Mouse (Mus musculus) G1E-ER4 (cell line): Measurements from ENCODE around the gene M1ap. TPM values are rescaled to one million over a fixed set of nuclear protein-coding genes. Genes with fewer than 3 reads are reported as not detected.

Source experiments
- GATA1 ChIP-seq: IDR thresholded peaks from one replicate; pipeline ENCODE4 v1.8.0; 2012; ENCODE audit warnings: low read length, inconsistent platforms
- polyA plus RNA-seq: library from polyadenylated mRNA; stranded (reverse); fragments of >175 nt; gene quantifications from 2 replicates; pipeline ENCODE4 v1.2.3, GENCODE M21; 2012

Gene M1ap
- polyA plus RNA-seq, 1 experiment = 2.1 TPM

- TF ChIP-seq GATA1 = no peak
Observed at GRCm38 (mm10) chr6:83014482-83015466, 68.1 kb downstream of the M1ap start.

- TF ChIP-seq GATA1 = no peak
Observed at GRCm38 (mm10) chr6:83015749-83016148, 69.0 kb downstream of the M1ap start.

- no peak for TF ChIP-seq GATA1
Observed at GRCm38 (mm10) chr6:83017190-83017589, 70.5 kb downstream of the M1ap start.

DNA sequence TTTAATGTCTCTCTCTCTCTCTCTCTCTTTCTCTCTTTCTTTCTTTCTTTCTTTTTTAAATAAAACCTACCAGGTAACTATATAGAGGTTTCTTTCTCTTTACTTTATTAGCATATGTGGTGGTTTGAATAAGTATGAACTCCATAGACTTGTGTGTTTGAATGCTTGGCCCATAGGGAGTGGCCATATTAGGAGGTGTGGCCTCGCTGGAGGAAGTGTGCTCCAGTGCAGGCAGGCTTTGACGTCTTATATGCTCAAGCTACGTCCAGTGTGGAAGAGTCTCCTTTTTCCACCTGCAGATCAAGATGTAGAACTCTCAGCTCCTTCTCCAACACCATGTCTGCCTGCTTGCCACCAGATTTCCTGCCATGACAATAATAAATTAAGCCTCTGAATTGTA lies 72.3 kb downstream of the M1ap start:
- TF ChIP-seq GATA1 = no peak

GRCm38 (mm10) chr6:83020121-83020520 lies 73.4 kb downstream of the M1ap start:
- no peak for TF ChIP-seq GATA1

DNA sequence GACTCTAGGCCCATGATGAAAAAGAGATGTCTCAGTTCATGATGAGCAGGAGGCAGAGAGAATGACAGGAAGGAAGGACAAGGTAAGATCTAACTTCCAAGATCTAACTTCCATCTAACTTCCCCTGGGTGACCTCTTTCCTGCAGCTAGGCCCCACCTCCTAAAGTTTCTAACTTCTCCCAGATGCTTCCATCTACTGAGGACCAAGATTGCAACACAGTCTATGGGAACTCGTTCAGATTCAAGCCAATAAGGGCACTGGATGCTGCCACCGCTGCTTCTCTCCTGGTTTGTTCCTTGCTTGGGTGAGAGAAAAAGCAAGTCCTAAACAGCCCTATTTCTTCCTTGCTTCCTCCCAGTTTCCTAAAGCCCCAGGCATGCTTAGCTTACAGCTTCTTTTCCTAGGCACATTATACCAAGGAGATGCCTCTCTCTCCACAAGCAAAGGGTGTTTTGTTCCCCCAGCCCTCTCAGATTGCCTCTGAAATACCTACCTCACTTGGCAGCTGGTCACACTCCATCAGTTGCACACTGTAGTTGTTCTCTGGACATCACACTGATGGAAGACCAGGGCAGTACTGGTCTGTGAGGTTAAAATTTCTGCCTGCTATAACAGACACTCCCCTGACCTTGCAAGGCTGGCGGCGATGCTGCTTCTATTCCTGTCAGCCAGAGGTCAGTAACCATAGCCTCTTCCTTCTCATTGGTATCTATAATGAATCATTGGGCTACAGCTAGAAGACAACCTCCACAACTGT lies 74.3 kb downstream of the M1ap start:
- TF ChIP-seq GATA1 = no peak

- TF ChIP-seq GATA1 = no peak
Observed at GRCm38 (mm10) chr6:83023008-83023407, 76.3 kb downstream of the M1ap start.

DNA sequence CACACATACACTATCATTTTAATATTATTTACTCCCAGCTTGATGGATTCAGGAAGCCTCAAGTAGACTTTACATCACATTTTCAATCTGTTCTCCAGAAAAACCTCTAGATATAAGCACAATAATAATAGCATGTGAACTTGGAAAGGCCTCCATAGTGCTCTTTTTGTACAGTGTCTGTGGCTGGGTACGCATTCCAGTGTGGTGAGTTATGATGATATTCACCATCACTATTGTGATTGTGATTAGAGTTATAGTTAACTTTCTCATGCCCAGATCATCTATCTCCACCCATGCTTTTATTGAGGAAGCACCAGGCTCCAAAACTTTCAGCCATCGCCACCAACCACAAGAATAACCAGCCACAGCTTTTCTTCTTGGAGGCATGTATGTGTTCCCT lies 77.1 kb downstream of the M1ap start:
- no peak for TF ChIP-seq GATA1

DNA sequence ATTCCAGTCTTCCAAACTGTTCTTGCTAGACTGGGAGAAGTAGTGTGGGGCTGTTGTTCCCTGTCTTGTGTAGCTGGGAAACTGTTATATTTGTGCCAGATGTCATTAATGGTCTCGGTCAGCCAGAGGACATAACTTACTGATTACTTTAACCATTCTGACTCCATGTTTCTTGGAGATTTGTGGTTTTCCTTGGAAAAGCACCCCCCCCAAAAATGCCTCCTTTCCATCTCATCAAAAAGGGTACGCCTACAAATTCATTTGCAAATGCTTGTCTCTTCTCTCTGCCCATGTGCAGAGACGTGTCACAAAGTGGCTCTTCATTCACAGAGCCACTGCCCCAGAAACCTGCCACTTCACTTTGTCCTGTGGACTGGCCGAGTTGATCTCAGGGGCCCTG lies 77.7 kb downstream of the M1ap start:
- TF ChIP-seq GATA1 = no peak

- TF ChIP-seq GATA1 = no peak
Observed at GRCm38 (mm10) chr6:83025221-83025620, 78.5 kb downstream of the M1ap start.

- no peak for TF ChIP-seq GATA1
Observed at GRCm38 (mm10) chr6:83027293-83027692, 80.6 kb downstream of the M1ap start.

GRCm38 (mm10) chr6:83027706-83028105 lies 81.0 kb downstream of the M1ap start:
- TF ChIP-seq GATA1 = no peak

DNA sequence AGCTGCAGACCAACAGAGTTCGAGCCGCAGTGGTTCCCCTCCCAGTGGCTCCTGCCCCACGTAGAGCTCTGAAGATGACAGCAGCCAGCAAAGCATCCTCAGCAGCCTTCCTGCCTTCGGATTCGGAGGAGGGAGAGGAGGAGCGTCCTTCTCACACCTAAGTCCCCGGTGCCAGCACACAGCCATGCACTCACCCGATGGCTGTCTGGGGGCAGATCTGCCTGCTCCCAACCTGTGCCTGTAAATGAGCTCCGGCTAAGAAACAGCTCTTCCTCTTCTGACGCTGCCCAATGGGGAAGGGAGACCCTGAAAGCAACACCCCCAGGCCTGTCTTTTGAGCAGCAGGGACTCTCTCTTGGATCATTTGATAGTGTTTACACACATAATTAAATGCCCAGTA lies 83.1 kb downstream of the M1ap start:
- TF ChIP-seq GATA1 = no peak

DNA sequence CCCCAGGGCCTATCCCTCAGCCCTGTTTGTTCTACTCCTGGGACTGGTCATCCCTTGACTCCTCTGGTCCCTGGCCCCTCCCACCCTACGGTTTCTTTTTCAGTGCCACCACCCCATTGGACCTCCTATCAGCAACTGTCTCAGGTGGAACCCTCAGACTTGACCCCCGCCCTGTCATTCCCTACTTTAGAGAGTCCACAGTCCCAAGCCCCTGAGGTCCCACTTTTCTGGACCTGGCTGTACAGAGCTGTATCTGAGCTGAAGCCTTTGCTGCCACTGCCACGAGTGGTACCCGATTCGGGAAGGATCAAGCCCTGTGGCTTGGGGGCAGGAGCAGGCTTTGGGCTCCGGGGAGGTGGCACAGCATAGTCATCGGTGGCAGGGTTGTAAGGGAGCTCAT lies 84.4 kb downstream of the M1ap start:
- no peak for TF ChIP-seq GATA1

GRCm38 (mm10) chr6:83031921-83032590 lies 85.4 kb downstream of the M1ap start:
- TF ChIP-seq GATA1 = no peak

GRCm38 (mm10) chr6:83032769-83033191 lies 86.1 kb downstream of the M1ap start:
- no peak for TF ChIP-seq GATA1
